Mouse (Mus musculus): Measurements from ENCODE around the gene Cbx5.
"Not testable (repeated sequence)": the region's sequence is repeated elsewhere in the genome, so short reads cannot be mapped to it uniquely, and the experiment has no call there.

Gene Cbx5

DNA sequence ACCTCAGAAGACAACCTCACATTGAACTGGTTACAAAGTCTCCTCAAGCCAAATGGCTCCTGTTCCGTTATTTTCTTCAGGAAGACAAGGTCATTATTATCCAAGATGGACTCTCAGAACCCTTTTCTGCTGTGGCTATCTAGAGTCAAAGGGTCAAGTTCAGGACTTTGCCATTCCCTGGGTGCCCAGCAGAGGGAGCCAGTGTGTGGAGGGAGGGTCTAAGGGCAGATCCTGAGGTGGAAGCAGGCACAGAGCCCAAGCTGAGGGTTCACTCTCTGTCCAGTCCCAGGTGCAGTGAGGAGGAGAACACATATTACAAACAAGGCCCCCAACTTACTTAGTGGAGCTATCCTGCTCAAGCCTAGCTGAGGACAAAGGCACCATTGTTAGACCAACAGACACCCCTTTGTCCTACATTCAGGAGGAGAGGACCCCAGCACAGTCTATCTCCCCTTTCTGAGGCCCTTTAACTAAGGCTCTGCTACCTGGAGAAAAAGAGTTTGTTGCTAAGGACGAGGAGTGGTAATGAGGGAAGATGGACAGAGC is 10.7 kb upstream of the Cbx5 start:
- peak; percentile 70 for DNase-seq (ENCODE audit: low spot score)

GRCm38 (mm10) chr15:103249511-103249910 is 9.9 kb upstream of the Cbx5 start:
- DNase-seq (ENCODE audit: low spot score) = not testable (repeated sequence)

- peak; percentile 24 for DNase-seq (ENCODE audit: low spot score)
Measured at GRCm38 (mm10) chr15:103248401-103249313, 9.0 kb upstream of the Cbx5 start.

GRCm38 (mm10) chr15:103247782-103248400 is 8.3 kb upstream of the Cbx5 start:
- no peak for DNase-seq (ENCODE audit: low spot score)

DNA sequence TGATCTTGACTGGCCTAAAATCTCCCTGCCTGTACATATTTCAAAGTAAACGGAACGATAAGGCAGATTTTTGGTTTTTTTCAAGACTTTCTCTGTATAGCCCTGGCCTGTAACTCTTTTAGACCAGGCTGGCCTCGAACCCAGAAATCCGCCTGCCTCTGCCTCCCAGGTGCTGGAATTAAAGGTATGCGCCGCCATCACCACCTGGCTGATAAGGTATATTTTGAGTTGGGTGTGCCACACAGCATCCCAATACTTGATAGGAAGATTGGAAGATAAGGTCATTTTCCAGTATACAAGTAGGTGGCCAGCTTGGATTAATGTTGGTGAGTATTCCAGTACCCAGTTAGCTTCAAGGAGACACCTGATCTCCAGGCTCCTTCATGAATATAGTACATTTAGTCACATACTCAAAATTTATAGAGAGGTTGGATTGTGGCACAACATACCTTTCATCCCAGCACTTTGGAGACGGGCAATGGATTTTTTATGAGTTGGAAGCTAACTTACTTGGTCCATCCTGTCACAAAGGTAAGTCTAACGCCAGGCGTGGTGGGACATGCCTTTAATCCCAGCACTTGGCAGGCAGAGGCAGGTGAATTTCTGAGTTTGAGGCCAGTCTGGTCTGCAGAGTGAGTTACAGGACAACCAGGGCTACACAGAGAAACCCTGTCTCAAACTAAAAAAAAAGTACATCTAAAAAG is 7.6 kb upstream of the Cbx5 start:
- no peak for DNase-seq (ENCODE audit: low spot score)

DNA sequence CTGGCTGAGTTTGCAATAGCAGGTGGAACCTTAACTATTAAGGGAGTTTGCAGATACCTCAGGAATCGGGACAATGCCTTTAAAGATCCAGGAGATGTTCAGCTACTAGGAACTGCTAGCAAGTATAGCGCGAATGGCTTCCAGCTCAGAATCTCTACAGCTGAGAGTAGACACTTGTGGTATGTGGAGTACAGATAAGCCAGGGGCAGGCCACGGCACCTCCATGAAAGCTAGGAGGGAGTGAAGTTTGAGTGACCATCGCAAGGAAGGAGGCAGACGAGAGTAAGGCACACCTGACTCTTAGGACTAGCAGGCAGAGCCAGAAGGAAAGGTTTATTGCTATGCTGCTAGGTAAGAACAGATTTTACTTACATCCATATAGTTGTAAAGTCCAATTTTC is 6.0 kb upstream of the Cbx5 start:
- DNase-seq (ENCODE audit: low spot score) = no peak

DNA sequence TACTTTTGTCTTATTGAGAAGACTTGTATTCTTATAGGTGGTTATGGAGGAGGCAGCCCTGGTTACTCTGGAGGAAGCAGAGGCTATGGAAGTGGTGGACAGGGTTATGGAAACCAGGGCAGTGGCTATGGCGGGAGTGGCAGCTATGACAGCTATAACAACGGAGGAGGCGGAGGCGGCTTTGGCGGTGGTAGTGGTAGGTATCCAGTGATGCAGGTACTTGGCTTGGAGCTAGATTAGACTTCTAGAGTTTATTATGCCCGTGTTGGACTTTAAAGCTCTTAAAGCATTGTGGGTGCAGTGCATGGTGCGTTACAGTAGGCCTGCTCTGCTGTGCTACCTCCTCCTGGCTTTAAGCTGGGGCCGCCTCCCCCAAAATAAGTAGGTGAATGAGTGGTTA is 3.3 kb upstream of the Cbx5 start:
- no peak for DNase-seq (ENCODE audit: low spot score)

DNA sequence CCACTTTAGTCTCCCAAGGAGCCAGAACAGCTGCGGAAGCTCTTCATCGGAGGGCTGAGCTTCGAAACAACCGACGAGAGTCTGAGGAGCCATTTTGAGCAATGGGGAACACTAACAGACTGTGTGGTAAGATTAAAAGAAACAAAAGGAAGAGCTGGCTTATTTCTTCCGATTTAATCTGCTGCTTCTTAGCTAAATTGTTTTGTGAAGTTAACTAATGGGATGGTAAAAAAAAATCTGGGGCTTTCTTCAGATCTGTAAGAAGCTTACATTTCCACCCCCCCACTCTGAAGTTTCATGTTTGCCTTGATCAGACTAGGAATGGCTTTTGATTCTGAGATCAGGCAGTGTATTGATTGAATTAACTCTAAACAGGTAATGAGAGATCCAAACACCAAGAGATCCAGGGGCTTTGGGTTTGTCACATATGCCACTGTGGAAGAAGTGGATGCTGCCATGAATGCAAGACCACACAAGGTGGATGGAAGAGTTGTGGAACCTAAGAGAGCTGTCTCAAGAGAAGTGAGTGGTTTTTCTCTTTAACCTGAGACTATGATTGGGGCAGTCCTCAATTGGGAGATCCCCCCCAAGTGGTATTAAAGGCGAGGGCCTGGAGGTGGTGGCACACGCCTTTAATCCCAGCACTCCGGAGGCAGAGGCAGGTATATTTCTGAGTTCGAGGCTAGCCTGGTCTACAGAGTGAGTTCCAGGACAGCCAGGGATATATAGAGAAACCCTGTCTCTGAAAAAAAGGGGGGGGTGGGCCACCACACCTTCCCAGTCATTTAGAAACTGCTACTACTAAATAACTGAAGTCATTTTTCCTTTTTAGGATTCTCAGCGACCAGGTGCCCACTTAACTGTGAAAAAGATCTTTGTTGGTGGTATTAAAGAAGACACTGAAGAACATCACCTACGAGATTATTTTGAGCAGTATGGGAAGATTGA is 1.7 kb upstream of the Cbx5 start:
- DNase-seq (ENCODE audit: low spot score) = not testable (repeated sequence)

DNA sequence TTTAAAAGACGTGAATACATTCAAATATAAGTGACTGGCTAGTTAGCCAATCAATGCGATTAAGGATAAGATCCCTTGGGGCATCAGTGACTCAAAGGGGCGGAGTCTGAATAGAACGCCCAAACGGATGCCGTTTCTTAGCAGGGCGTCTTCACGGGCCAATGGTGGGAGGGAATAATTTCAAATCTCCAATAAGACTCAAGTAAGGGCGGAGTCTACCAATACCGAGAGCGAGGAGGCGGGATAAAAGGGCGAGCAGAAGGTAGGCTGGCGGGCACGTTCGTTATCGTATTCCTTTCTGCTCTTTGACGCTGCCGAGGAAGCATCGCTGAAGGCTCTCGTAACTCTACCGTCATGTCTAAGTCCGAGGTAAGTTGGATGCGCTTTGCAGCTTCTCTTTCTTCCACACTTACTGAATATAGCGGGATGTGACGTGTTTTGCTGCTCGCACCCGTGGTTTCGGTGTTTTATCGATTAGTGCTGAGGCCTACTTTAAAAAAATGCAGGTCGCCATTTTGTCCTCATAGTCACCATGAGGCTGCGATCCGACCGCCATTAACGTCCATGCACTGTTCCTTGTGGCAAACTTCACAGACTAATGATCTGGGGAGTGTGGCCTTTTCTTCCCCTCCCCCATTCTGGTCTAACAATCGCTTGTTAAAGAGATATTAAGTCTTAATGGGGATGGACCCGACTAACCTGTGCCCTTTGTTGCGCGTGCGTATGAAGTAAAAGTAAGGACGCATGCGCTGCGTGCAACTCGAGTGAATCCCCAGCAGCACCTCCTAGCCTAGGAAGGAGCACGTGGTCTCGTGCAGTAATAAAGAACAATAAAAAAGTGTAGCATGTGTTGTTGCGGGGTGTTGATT is 778 bp upstream of the Cbx5 start, which contains the start of gene Hnrnpa1:
TSS of gene Hnrnpa1 (plus strand) at position 273 of the 869 bp plus-strand sequence.
- DNase-seq (ENCODE audit: low spot score) = peak; percentile 86

- DNase-seq (ENCODE audit: low spot score) = peak; percentile 87
Measured at GRCm38 (mm10) chr15:103239130-103239684, 409 bp downstream of the Cbx5 start.

GRCm38 (mm10) chr15:103237295-103237694 is 2.3 kb downstream of the Cbx5 start:
- DNase-seq (ENCODE audit: low spot score) = no peak

GRCm38 (mm10) chr15:103233119-103233518 is 6.5 kb downstream of the Cbx5 start:
- DNase-seq (ENCODE audit: low spot score) = no peak

DNA sequence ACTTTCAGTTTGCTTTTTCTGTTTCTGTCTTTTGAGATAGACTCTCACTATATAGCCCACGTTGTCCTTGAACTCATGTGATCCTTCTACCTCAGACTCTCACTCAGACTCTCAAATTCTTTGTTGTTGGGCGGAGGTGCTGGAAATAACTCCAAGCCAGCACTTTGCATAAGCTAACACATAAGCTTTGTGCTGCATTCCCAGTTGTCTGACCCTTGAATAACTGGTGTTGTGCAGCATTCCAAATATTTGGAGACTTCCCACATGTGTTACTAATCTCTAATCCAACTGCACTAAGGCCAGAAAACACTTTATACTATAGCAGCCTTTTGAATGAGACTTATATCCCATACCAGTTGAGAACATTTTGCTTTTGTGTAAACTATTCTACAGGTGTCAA is 10.7 kb downstream of the Cbx5 start:
- no peak for DNase-seq (ENCODE audit: low spot score)

- no peak for DNase-seq (ENCODE audit: low spot score)
Measured at GRCm38 (mm10) chr15:103227572-103227971, 12.0 kb downstream of the Cbx5 start.

DNA sequence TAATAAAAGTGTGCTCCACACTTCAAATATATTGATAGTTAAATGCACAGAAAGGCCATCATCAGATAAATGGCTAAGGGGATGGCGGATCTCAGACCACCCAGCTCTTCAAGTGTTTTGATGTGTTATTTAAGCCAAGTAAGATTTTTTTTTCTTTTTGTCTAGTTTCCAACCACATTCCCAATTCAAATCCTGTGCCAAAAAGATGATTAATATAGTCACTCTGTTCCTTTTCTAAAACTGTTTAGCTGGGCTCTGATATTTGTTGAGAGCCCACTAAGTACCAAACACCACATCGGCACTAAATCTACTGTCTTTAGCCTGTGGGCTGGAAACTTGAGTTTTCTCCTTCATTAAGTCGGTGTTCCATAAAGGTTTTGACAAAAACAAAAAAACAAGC is 12.6 kb downstream of the Cbx5 start:
- DNase-seq (ENCODE audit: low spot score) = no peak

- DNase-seq (ENCODE audit: low spot score) = no peak
Measured at GRCm38 (mm10) chr15:103224161-103224560, 15.5 kb downstream of the Cbx5 start.

GRCm38 (mm10) chr15:103221386-103221785 is 18.2 kb downstream of the Cbx5 start:
- DNase-seq (ENCODE audit: low spot score) = no peak

DNA sequence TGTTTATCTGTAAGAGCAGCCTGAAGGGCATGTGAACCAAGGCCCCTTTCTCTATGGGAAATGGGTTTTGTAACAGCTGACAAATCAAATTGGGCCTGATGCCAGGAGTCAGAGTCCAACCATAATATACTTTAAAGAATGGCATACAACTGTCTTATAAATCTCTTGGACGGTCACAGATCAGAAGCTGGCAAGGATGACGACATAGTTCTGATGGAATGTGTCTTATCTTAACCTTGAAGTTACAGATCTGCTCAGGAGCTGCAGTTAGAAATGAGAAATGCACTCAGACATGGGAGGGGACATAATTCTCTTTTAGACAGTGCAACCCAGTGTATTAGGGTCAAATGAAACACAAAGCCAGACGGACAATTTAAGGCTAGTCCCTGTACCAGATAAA is 18.8 kb downstream of the Cbx5 start:
- no peak for DNase-seq (ENCODE audit: low spot score)

DNA sequence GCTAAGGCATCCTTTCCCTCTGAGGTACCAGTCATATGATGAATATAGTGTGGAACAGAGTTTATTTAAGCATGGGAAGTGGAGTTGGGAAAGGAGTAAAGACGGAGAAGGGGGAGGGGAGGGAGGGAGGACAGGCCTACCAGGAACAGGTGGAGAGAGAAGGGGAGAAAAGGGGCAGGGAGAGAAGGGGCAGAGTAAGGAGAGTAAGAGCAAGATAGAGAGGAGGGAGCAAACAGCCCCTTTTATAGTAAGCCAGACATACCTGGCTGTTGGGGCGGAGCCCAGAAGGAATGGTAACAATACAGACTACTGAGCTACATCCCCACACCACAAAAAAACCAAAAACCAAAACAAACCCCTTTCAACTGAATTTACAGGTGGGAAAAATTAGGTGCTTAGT is 23.6 kb downstream of the Cbx5 start:
- no peak for DNase-seq (ENCODE audit: low spot score)

Data from ovary, postnatal 36 days (tissue).